Mouse (Mus musculus): ENCODE data around the gene Ptcd1. TPM values are rescaled to one million over a fixed set of nuclear protein-coding genes. Genes with fewer than 3 reads are reported as not detected.
"Not testable (repeated sequence)": the region's sequence is repeated elsewhere in the genome, so short reads cannot be mapped to it uniquely, and the experiment has no call there.

The Ptcd1 gene
- polyA plus RNA-seq, 2 experiments = 5.4 to 5.5 TPM

GRCm38 (mm10) chr5:145147748-145148147, 19.2 kb downstream of the Ptcd1 start:
- peaks cover 3 to 18% of the 10 kb centered on the region in 2 experiments; a peak in 3 of 4 replicates for H3K4me1 ChIP-seq (replicated peaks; ENCODE audit: control insufficient read depth in 2 of 2, insufficient read depth in 2 of 2, low read length in 1 of 2)
- H3K27me3 ChIP-seq (ENCODE audit: control insufficient read depth, insufficient read depth, low read length) = no peaks in the 10 kb centered on the region
- no peak for ATAC-seq (ENCODE audit: insufficient read depth)
- no peak overlapping the region for H3K4me2 ChIP-seq (ENCODE audit: low read depth)
- no peak for TF ChIP-seq CTCF (IDR thresholded peaks at IDR 0.05; ENCODE audit: low read depth)
- no peak for TF ChIP-seq EP300 (IDR thresholded peaks at IDR 0.05; ENCODE audit: low read depth)
- no peaks in the 10 kb centered on the region for H3K9me3 ChIP-seq (ENCODE audit: control insufficient read depth, low read length)
- H3K27ac ChIP-seq = no peak overlapping the region
- WGBS (ENCODE audit: insufficient replicate concordance) = 88% methylated on average over 5 of the region's 5 CpGs
- H3K4me3 ChIP-seq (ENCODE audit: insufficient read depth in 1 of 2, low read depth in 2 of 2, low read length in 2 of 2) = no peak overlapping the region
- no peak for DNase-seq (ENCODE audit: low read depth in 3 of 3, low spot score in 3 of 3)
- no peak overlapping the region for H3K9ac ChIP-seq (replicated peaks)
- peaks cover 87% of the 10 kb centered on the region for H3K36me3 ChIP-seq (replicated peaks; ENCODE audit: control insufficient read depth, insufficient read depth, low read depth)

GRCm38 (mm10) chr5:145140611-145141010, 26.3 kb downstream of the Ptcd1 start:
- H3K36me3 ChIP-seq (replicated peaks; ENCODE audit: control insufficient read depth, insufficient read depth, low read depth) = peaks cover 49% of the 10 kb centered on the region
- peak overlapping the region; percentile 94 for H3K27ac ChIP-seq
- under 1% methylated on average over 18 of the region's 18 CpGs for WGBS (ENCODE audit: insufficient replicate concordance)
- peaks cover 14 to 16% of the 10 kb centered on the region in 2 experiments for H3K4me1 ChIP-seq (replicated peaks; ENCODE audit: control insufficient read depth in 2 of 2, insufficient read depth in 2 of 2, low read length in 1 of 2)
- H3K9ac ChIP-seq (replicated peaks) = peak overlapping the region; percentile 98
- ATAC-seq (ENCODE audit: insufficient read depth) (peak; percentile 31; the same call in 1 of the 2 replicates), DNase-seq (ENCODE audit: low read depth in 3 of 3, low spot score in 3 of 3) (no peak)
- H3K27me3 ChIP-seq (ENCODE audit: control insufficient read depth, insufficient read depth, low read length) = no peaks in the 10 kb centered on the region
- no peaks in the 10 kb centered on the region for H3K9me3 ChIP-seq (ENCODE audit: control insufficient read depth, low read length)
- peak overlapping the region; percentile 98 for H3K4me2 ChIP-seq (ENCODE audit: low read depth)
- TF ChIP-seq CTCF (IDR thresholded peaks at IDR 0.05; ENCODE audit: low read depth) (no peak), EP300 (IDR thresholded peaks at IDR 0.05; ENCODE audit: low read depth) (no peak)
- peak overlapping the region; percentile 98 for H3K4me3 ChIP-seq (ENCODE audit: insufficient read depth in 1 of 2, low read depth in 2 of 2, low read length in 2 of 2)

- H3K4me1 ChIP-seq (replicated peaks; ENCODE audit: control insufficient read depth in 2 of 2, insufficient read depth in 2 of 2, low read length in 1 of 2) = peaks cover 14 to 16% of the 10 kb centered on the region in 2 experiments
- peak; percentile 81 to 86 (median 82) for DNase-seq (ENCODE audit: low read depth in 3 of 3, low spot score in 3 of 3)
- WGBS (ENCODE audit: insufficient replicate concordance) = under 1% methylated on average over 84 of the region's 84 CpGs
- H3K27me3 ChIP-seq (ENCODE audit: control insufficient read depth, insufficient read depth, low read length) = no peaks in the 10 kb centered on the region
- TF ChIP-seq CTCF (IDR thresholded peaks at IDR 0.05; ENCODE audit: low read depth) (peak; percentile 18; the same call in 1 of the 2 replicates), EP300 (IDR thresholded peaks at IDR 0.05; ENCODE audit: low read depth) (peak; percentile 85)
- H3K4me2 ChIP-seq (ENCODE audit: low read depth) = peak within 1 kb of the TSS; percentile 98
- no peaks in the 10 kb centered on the region for H3K9me3 ChIP-seq (ENCODE audit: control insufficient read depth, low read length)
- peak within 1 kb of the TSS; percentile 98 for H3K4me3 ChIP-seq (ENCODE audit: insufficient read depth in 1 of 2, low read depth in 2 of 2, low read length in 2 of 2)
- peak; percentile 93 for ATAC-seq (ENCODE audit: insufficient read depth)
- peak within 1 kb of the TSS; percentile 94 for H3K27ac ChIP-seq
- H3K9ac ChIP-seq (replicated peaks) = peak within 1 kb of the TSS; percentile 98
- H3K36me3 ChIP-seq (replicated peaks; ENCODE audit: control insufficient read depth, insufficient read depth, low read depth) = peaks cover 48% of the 10 kb centered on the region
Measured at GRCm38 (mm10) chr5:145139571-145140519, 27.1 kb downstream of the Ptcd1 start, which contains the start of the genes Pdap1 and Bud31. TSS of gene Pdap1 (minus strand) at chr5:145140238. TSS of gene Bud31 (plus strand) at chr5:145140362.

- Histone ChIP-seq H3K36me3 (replicated peaks; ENCODE audit: control insufficient read depth, insufficient read depth, low read depth) (peaks cover 48% of the 10 kb centered on the region), H3K27me3 (ENCODE audit: control insufficient read depth, insufficient read depth, low read length) (no peaks in the 10 kb centered on the region), H3K9me3 (ENCODE audit: control insufficient read depth, low read length) (no peaks in the 10 kb centered on the region), H3K4me1 (replicated peaks; ENCODE audit: control insufficient read depth in 2 of 2, insufficient read depth in 2 of 2, low read length in 1 of 2) (peaks cover 14 to 16% of the 10 kb centered on the region in 2 experiments), H3K9ac (replicated peaks) (peak overlapping the region; percentile 98), H3K27ac (no peak overlapping the region), H3K4me3 (ENCODE audit: insufficient read depth in 1 of 2, low read depth in 2 of 2, low read length in 2 of 2) (peak overlapping the region; percentile 97 to 98), H3K4me2 (ENCODE audit: low read depth) (peak overlapping the region; percentile 98)
- TF ChIP-seq EP300 (IDR thresholded peaks at IDR 0.05; ENCODE audit: low read depth) (no peak), CTCF (IDR thresholded peaks at IDR 0.05; ENCODE audit: low read depth) (no peak)
- ATAC-seq (ENCODE audit: insufficient read depth) (no peak), DNase-seq (ENCODE audit: low read depth in 3 of 3, low spot score in 3 of 3) (no peak)
- WGBS (ENCODE audit: insufficient replicate concordance) = 17% methylated on average over 6 of the region's 6 CpGs
Measured at GRCm38 (mm10) chr5:145138836-145139235, 28.1 kb downstream of the Ptcd1 start.

GRCm38 (mm10) chr5:145133275-145133674, 33.6 kb downstream of the Ptcd1 start:
- H3K9me3 ChIP-seq (ENCODE audit: control insufficient read depth, low read length); ATAC-seq (ENCODE audit: insufficient read depth); H3K27me3 ChIP-seq (ENCODE audit: control insufficient read depth, insufficient read depth, low read length); H3K4me3 ChIP-seq (ENCODE audit: insufficient read depth in 1 of 2, low read depth in 2 of 2, low read length in 2 of 2); H3K9ac ChIP-seq (replicated peaks); H3K4me2 ChIP-seq (ENCODE audit: low read depth); H3K4me1 ChIP-seq (replicated peaks; ENCODE audit: control insufficient read depth in 2 of 2, insufficient read depth in 2 of 2, low read length in 1 of 2); H3K27ac ChIP-seq; DNase-seq (ENCODE audit: low read depth in 3 of 3, low spot score in 3 of 3): not testable (repeated sequence)
- peaks cover 61% of the 10 kb centered on the region for H3K36me3 ChIP-seq (replicated peaks; ENCODE audit: control insufficient read depth, insufficient read depth, low read depth)
- peak; percentile 56 for TF ChIP-seq CTCF (IDR thresholded peaks at IDR 0.05; ENCODE audit: low read depth)
- 74% methylated on average over 6 of the region's 6 CpGs for WGBS (ENCODE audit: insufficient replicate concordance)
